Mouse (Mus musculus): ENCODE measurements around the gene Tex44.

Tex44 gene

GRCm38 (mm10) chr1:86426128-86426527, at the start of gene Tex44, which contains the start of gene Nmur1:
TSS of gene Tex44 (plus strand) at chr1:86426329.
TSS of gene Nmur1 (minus strand) at chr1:86426228.
- in situ Hi-C loops (cut with MboI, MseI): loop anchor here in 1 of 2 experiments (5.0 kb wide), 1 partner anchor 59 kb away; no protein-coding TSS in a partner anchor

DNA sequence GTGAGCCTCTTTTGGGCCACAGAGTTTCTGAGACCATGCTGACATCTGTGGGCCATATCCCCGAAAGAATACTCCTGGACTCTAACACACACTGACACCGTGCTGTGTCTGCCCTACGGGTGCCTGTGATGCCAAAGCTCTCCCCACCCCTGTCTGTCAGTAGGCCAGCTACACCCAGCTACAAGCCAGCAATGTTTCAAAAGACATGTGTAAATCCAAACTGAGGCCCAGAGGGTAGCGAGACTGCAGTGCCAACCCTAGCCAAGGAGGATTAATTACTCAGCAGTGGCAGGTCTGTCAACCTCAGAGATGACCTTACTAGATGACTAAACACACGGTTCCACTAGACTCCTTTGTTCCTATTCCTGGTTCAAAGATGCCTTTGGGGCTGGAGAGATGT, 49.8 kb upstream of the Tex44 start:
- in situ Hi-C loops (cut with MboI, MseI): no loop called here

DNA sequence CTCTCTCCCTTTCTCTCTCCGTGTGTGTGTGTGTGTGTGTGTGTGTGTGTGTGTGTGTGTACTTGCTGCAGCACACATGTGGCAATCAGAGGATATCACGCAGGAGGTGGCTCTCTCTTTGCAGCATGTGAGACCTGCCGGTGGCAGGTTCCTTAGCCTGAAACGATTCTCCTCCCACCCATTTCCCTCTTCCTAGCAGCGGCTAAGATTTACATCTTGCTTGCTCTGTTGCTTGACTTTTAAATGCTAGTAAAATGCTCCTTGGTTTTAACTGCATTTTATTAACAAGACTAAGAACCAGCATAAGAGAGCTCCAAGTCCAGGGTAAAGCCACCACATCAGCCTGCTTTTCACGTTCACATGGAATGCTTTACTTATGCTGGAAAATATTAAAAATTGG, 47.5 kb upstream of the Tex44 start:
- in situ Hi-C loops (cut with MboI, MseI): no loop called here

DNA sequence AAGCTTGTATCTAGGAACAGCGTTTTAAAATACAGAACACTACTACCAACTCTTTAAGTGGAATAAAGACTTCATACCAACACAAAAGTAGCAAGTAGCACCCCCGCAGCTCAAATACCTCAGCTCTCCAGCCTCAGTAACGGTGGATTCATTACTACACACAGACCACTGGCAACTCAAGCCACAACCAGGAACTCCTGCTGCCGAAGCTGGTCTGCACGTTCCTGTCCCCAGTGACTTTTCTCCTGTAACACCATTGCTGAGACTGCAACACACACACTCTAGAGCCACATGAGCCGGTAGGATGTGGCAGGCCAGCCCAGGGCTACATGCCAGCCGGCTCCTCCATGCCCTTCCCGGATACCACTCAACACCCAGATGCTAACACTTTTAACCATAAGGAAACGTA, 47.0 kb upstream of the Tex44 start:
- in situ Hi-C loops (cut with MboI, MseI): no loop called here

DNA sequence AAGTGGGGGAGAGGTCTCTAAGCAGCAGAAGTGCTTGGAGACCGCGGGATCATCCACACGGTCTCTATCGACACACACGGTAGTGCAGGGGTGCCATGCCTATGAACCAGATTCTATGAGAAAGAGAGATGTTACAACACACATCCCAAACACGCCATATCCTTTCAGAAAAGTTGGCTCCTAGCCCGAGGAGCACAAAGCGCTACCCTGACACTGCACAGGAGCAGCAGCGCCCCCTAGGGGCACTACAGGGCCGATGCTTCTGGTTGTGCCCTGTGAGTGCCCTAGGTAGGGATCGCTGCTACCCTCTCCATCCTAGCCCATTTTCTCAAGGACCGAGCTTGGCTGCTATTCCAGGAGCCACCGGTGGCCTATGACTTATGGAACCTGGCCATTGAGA, 45.1 kb upstream of the Tex44 start:
- in situ Hi-C loops (cut with MboI, MseI): no loop called here

- in situ Hi-C loops (cut with MboI, MseI): no loop called here
Observed at GRCm38 (mm10) chr1:86389230-86389629, 36.9 kb upstream of the Tex44 start.

GRCm38 (mm10) chr1:86391425-86391824, 34.7 kb upstream of the Tex44 start:
- in situ Hi-C loops (cut with MboI, MseI): no loop called here

GRCm38 (mm10) chr1:86393219-86393618, 32.9 kb upstream of the Tex44 start:
- in situ Hi-C loops (cut with MboI, MseI): no loop called here

- in situ Hi-C loops (cut with MboI, MseI): no loop called here
Observed at GRCm38 (mm10) chr1:86394246-86394645, 31.9 kb upstream of the Tex44 start.

GRCm38 (mm10) chr1:86395897-86396296, 30.2 kb upstream of the Tex44 start:
- in situ Hi-C loops (cut with MboI, MseI): no loop called here

- in situ Hi-C loops (cut with MboI, MseI): no loop called here
Observed at GRCm38 (mm10) chr1:86397621-86398020, 28.5 kb upstream of the Tex44 start.

GRCm38 (mm10) chr1:86398222-86398621, 27.9 kb upstream of the Tex44 start:
- in situ Hi-C loops (cut with MboI, MseI): no loop called here

- in situ Hi-C loops (cut with MboI, MseI): no loop called here
Observed at GRCm38 (mm10) chr1:86399322-86399721, 26.8 kb upstream of the Tex44 start.

DNA sequence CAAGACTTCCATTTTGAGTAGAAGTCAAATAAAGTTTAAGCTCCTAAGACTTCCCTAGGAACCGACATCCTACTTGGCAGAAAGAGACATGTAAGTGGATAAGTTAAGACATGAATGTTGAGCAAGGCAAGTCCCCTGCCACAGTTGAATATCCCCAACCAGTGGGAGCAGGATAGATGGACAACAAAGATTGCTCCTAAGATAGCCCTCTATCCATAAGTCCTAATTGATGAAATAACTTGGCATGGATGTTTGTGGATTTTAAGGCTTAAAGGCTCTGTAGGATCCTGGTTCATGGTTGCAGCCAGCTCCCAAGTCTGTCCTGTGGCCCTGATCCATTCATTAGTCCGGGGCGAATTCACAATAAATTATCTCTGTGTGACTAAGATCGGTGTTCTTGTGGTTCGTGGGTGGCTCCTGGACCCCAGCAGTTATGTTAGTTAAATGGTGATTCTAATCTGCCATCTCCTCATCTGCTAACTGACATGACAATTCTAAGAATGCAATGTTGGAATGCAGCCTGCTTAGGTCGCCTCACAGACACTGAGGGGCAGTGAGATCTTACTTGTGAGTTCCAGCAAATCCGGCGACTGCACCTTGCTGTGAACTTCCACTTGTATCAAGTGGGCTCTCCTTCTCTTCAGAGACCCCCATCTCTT, 25.9 kb upstream of the Tex44 start:
- in situ Hi-C loops (cut with MboI, MseI): loop anchor here in 1 of 2 experiments (25.0 kb wide), 1 partner anchor 637 kb away; no protein-coding TSS in a partner anchor

DNA sequence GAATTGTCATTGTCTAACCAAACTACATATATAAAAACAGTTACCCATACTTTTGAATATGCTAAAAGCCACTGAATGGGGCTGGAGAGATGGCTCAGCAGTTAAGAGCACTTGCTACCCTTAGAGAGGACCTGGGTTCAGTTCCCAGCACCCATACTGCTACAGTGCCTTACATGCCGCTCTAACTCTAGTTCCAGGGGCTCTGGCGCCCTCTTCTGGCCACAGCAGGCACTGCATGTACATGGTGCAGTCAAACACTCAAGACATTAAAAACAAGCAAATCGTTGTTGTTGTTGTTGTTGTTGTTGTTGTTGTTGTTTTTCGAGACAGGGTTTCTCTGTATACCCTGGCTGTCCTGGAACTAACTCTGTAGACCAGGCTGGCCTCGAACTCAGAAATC, 21.3 kb upstream of the Tex44 start:
- in situ Hi-C loops (cut with MboI, MseI): loop anchor here in 1 of 2 experiments (25.0 kb wide), 1 partner anchor 632 kb away; no protein-coding TSS in a partner anchor

- in situ Hi-C loops (cut with MboI, MseI): loop anchor here in 1 of 2 experiments (25.0 kb wide), 1 partner anchor 631 kb away; no protein-coding TSS in a partner anchor
Observed at GRCm38 (mm10) chr1:86406313-86406712, 19.8 kb upstream of the Tex44 start.

GRCm38 (mm10) chr1:86406914-86407313, 19.2 kb upstream of the Tex44 start:
- in situ Hi-C loops (cut with MboI, MseI): loop anchor here in 1 of 2 experiments (25.0 kb wide), 1 partner anchor 630 kb away; no protein-coding TSS in a partner anchor

DNA sequence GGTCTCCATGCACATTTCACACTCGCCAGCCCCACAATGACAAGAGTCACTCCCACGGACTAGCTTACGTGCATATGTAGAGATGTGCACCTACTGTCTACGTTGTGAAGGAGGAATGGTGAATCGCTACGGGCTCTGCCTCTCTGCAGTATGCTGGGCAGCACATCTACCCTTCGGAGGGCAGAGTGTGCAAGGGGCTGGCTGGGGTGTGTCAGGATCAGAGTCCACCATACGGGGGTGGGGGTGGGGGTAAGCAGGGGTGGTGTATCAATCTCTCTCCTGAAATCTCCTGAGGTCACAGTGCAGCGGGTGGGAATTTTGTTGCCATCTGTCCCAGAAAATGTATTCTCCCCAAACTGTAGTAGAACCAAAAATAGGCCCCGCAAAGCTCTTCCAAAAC, 17.6 kb upstream of the Tex44 start:
- in situ Hi-C loops (cut with MboI, MseI): loop anchor here in 1 of 2 experiments (25.0 kb wide), 1 partner anchor 629 kb away; no protein-coding TSS in a partner anchor

GRCm38 (mm10) chr1:86409476-86409875, 16.7 kb upstream of the Tex44 start:
- in situ Hi-C loops (cut with MboI, MseI): loop anchor here in 1 of 2 experiments (25.0 kb wide), 1 partner anchor 628 kb away; no protein-coding TSS in a partner anchor

GRCm38 (mm10) chr1:86414715-86415114, 11.4 kb upstream of the Tex44 start:
- in situ Hi-C loops (cut with MboI, MseI): loop anchor here in 1 of 2 experiments (25.0 kb wide), 1 partner anchor 623 kb away; no protein-coding TSS in a partner anchor

GRCm38 (mm10) chr1:86415144-86415543, 11.0 kb upstream of the Tex44 start:
- in situ Hi-C loops (cut with MboI, MseI): loop anchor here in 1 of 2 experiments (25.0 kb wide), 1 partner anchor 622 kb away; no protein-coding TSS in a partner anchor

- in situ Hi-C loops (cut with MboI, MseI): loop anchor here in 1 of 2 experiments (25.0 kb wide), 1 partner anchor 622 kb away; no protein-coding TSS in a partner anchor
Observed at GRCm38 (mm10) chr1:86415612-86416184, 10.4 kb upstream of the Tex44 start.
